Mouse (Mus musculus) stomach, postnatal 0 days (tissue): ENCODE measurements around the gene Lhx8.

Experiments
- CTCF ChIP-seq: IDR thresholded peaks from 2 replicates; pipeline ENCODE4 v1.5.1; 2016; ENCODE audit warnings: antibody characterized with exemption, low read depth, mild to moderate bottlenecking, moderate library complexity
- EP300 ChIP-seq: optimal IDR thresholded peaks from 2 replicates; pipeline ENCODE3; 2016; ENCODE audit warnings: antibody characterized with exemption

- TF ChIP-seq CTCF: no peak
- no peak for TF ChIP-seq EP300
Measured at GRCm38 (mm10) chr3:154284260-154284659, 46.2 kb downstream of the Lhx8 start.
